Mouse (Mus musculus): Measurements from ENCODE around the gene Polr1b. TPM values are rescaled to one million over a fixed set of nuclear protein-coding genes. Genes with fewer than 3 reads are reported as not detected.

Polr1b gene
- polyA plus RNA-seq, 1 experiment from 2014 or later = 7.1 TPM

- ATAC-seq (no peak), DNase-seq (no peak)
- no peak overlapping the region for H3K4me3 ChIP-seq (ENCODE audit: low read depth, low read length)
- no peak for TF ChIP-seq CTCF (IDR thresholded peaks at IDR 0.05; ENCODE audit: low read depth)
- no peak for TF ChIP-seq EP300 (IDR thresholded peaks at IDR 0.05; ENCODE audit: low read depth)
- no peaks in the 10 kb centered on the region for H3K4me1 ChIP-seq (ENCODE audit: insufficient read depth)
- H3K9ac ChIP-seq (replicated peaks) = no peak overlapping the region
- WGBS (ENCODE audit: insufficient replicate concordance) = 64% methylated on average over 2 of the region's 2 CpGs
- peaks cover 2% of the 10 kb centered on the region; the same call in 1 of the 2 replicates for H3K9me3 ChIP-seq (ENCODE audit: low read length)
- no peak overlapping the region for H3K4me2 ChIP-seq (ENCODE audit: low read depth, low read length)
- H3K27me3 ChIP-seq (ENCODE audit: insufficient read depth, low read length) = no peaks in the 10 kb centered on the region
- no peaks in the 10 kb centered on the region for H3K36me3 ChIP-seq (replicated peaks; ENCODE audit: insufficient read depth, low read length)
- H3K27ac ChIP-seq (ENCODE audit: low read depth) = no peak overlapping the region
Observed at GRCm38 (mm10) chr2:129148836-129149235, 48.0 kb downstream of the Polr1b start.

- TF ChIP-seq CTCF (IDR thresholded peaks at IDR 0.05; ENCODE audit: low read depth) = no peak
- TF ChIP-seq EP300 (IDR thresholded peaks at IDR 0.05; ENCODE audit: low read depth) = no peak
- ATAC-seq (no peak), DNase-seq (no peak)
- H3K9me3 ChIP-seq (ENCODE audit: low read length) = peaks cover 2% of the 10 kb centered on the region; the same call in 1 of the 2 replicates
- H3K27me3 ChIP-seq (ENCODE audit: insufficient read depth, low read length) = no peaks in the 10 kb centered on the region
- H3K4me2 ChIP-seq (ENCODE audit: low read depth, low read length) = no peak overlapping the region
- H3K4me1 ChIP-seq (ENCODE audit: insufficient read depth) = no peaks in the 10 kb centered on the region
- H3K4me3 ChIP-seq (ENCODE audit: low read depth, low read length) = no peak overlapping the region
- no peaks in the 10 kb centered on the region for H3K36me3 ChIP-seq (replicated peaks; ENCODE audit: insufficient read depth, low read length)
- 80% methylated on average over 5 of the region's 5 CpGs for WGBS (ENCODE audit: insufficient replicate concordance)
- H3K27ac ChIP-seq (ENCODE audit: low read depth) = no peak overlapping the region
- H3K9ac ChIP-seq (replicated peaks) = no peak overlapping the region
Observed at GRCm38 (mm10) chr2:129150386-129150785, 49.6 kb downstream of the Polr1b start.

GRCm38 (mm10) chr2:129151111-129151510, 50.3 kb downstream of the Polr1b start:
- no peak overlapping the region for H3K4me3 ChIP-seq (ENCODE audit: low read depth, low read length)
- H3K9ac ChIP-seq (replicated peaks) = no peak overlapping the region
- WGBS (ENCODE audit: insufficient replicate concordance) = 63% methylated on average over 9 of the region's 9 CpGs
- DNase-seq (no peak), ATAC-seq (no peak)
- no peak for TF ChIP-seq EP300 (IDR thresholded peaks at IDR 0.05; ENCODE audit: low read depth)
- TF ChIP-seq CTCF (IDR thresholded peaks at IDR 0.05; ENCODE audit: low read depth) = no peak
- no peaks in the 10 kb centered on the region for H3K27me3 ChIP-seq (ENCODE audit: insufficient read depth, low read length)
- no peaks in the 10 kb centered on the region for H3K36me3 ChIP-seq (replicated peaks; ENCODE audit: insufficient read depth, low read length)
- no peak overlapping the region for H3K4me2 ChIP-seq (ENCODE audit: low read depth, low read length)
- H3K4me1 ChIP-seq (ENCODE audit: insufficient read depth) = no peaks in the 10 kb centered on the region
- H3K27ac ChIP-seq (ENCODE audit: low read depth) = no peak overlapping the region
- H3K9me3 ChIP-seq (ENCODE audit: low read length) = peaks cover 2% of the 10 kb centered on the region; the same call in 1 of the 2 replicates

GRCm38 (mm10) chr2:129152751-129153150, 52.0 kb downstream of the Polr1b start:
- no peak overlapping the region for H3K9ac ChIP-seq (replicated peaks)
- no peak for ATAC-seq
- TF ChIP-seq EP300 (IDR thresholded peaks at IDR 0.05; ENCODE audit: low read depth) (no peak), CTCF (IDR thresholded peaks at IDR 0.05; ENCODE audit: low read depth) (peak; percentile 34)
- no peaks in the 10 kb centered on the region for H3K27me3 ChIP-seq (ENCODE audit: insufficient read depth, low read length)
- H3K4me3 ChIP-seq (ENCODE audit: low read depth, low read length) = no peak overlapping the region
- H3K4me2 ChIP-seq (ENCODE audit: low read depth, low read length) = no peak overlapping the region
- H3K36me3 ChIP-seq (replicated peaks; ENCODE audit: insufficient read depth, low read length) = no peaks in the 10 kb centered on the region
- DNase-seq = no peak
- no peak overlapping the region for H3K27ac ChIP-seq (ENCODE audit: low read depth)
- 55% methylated on average over 1 of the region's 1 CpGs for WGBS (ENCODE audit: insufficient replicate concordance)
- peaks cover under 1% of the 10 kb centered on the region; the same call in 1 of the 2 replicates for H3K9me3 ChIP-seq (ENCODE audit: low read length)
- no peaks in the 10 kb centered on the region for H3K4me1 ChIP-seq (ENCODE audit: insufficient read depth)

GRCm38 (mm10) chr2:129164815-129165214, 64.0 kb downstream of the Polr1b start:
- H3K4me1 ChIP-seq (ENCODE audit: insufficient read depth) = no peaks in the 10 kb centered on the region
- DNase-seq (no peak), ATAC-seq (no peak)
- WGBS (ENCODE audit: insufficient replicate concordance) = 48% methylated on average over 5 of the region's 5 CpGs
- H3K9me3 ChIP-seq (ENCODE audit: low read length) = no peaks in the 10 kb centered on the region
- H3K27me3 ChIP-seq (ENCODE audit: insufficient read depth, low read length) = no peaks in the 10 kb centered on the region
- H3K4me3 ChIP-seq (ENCODE audit: low read depth, low read length) = no peak overlapping the region
- H3K27ac ChIP-seq (ENCODE audit: low read depth) = no peak overlapping the region
- no peak for TF ChIP-seq EP300 (IDR thresholded peaks at IDR 0.05; ENCODE audit: low read depth)
- TF ChIP-seq CTCF (IDR thresholded peaks at IDR 0.05; ENCODE audit: low read depth) = no peak
- no peaks in the 10 kb centered on the region for H3K36me3 ChIP-seq (replicated peaks; ENCODE audit: insufficient read depth, low read length)
- H3K9ac ChIP-seq (replicated peaks) = no peak overlapping the region
- no peak overlapping the region for H3K4me2 ChIP-seq (ENCODE audit: low read depth, low read length)

GRCm38 (mm10) chr2:129166466-129167463, 66.0 kb downstream of the Polr1b start:
- Histone ChIP-seq H3K4me2 (ENCODE audit: low read depth, low read length) (no peak overlapping the region), H3K27ac (ENCODE audit: low read depth) (no peak overlapping the region), H3K9me3 (ENCODE audit: low read length) (no peaks in the 10 kb centered on the region), H3K9ac (replicated peaks) (no peak overlapping the region), H3K27me3 (ENCODE audit: insufficient read depth, low read length) (no peaks in the 10 kb centered on the region), H3K4me3 (ENCODE audit: low read depth, low read length) (no peak overlapping the region), H3K4me1 (ENCODE audit: insufficient read depth) (no peaks in the 10 kb centered on the region), H3K36me3 (replicated peaks; ENCODE audit: insufficient read depth, low read length) (no peaks in the 10 kb centered on the region)
- 54% methylated on average over 10 of the region's 10 CpGs for WGBS (ENCODE audit: insufficient replicate concordance)
- no peak for DNase-seq
- no peak for ATAC-seq
- TF ChIP-seq CTCF (IDR thresholded peaks at IDR 0.05; ENCODE audit: low read depth) (no peak), EP300 (IDR thresholded peaks at IDR 0.05; ENCODE audit: low read depth) (no peak)

Measured in liver, postnatal 0 days (tissue).